Mouse (Mus musculus): ENCODE measurements around the gene Egfem1. TPM values are rescaled to one million over a fixed set of nuclear protein-coding genes. Genes with fewer than 3 reads are reported as not detected.

Gene Egfem1
- total and polyA plus RNA-seq, 2 experiments: 0.48 to 1.5 TPM

- Histone ChIP-seq H3K36me3 (ENCODE audit: control insufficient read depth, insufficient read depth, low read length) (no peaks in the 10 kb centered on the region), H3K4me3 (ENCODE audit: insufficient read depth, low read depth, low read length) (no peak overlapping the region), H3K4me1 (ENCODE audit: control insufficient read depth, insufficient read depth, low read length) (0 out of 2 replicates have a peak, but pooled peaks cover 2% of the 10 kb centered on the region), H3K79me2 (ENCODE audit: control insufficient read depth, insufficient read depth, low read length) (no peaks in the 10 kb centered on the region), H3K9ac (ENCODE audit: low read depth, low read length) (no peak overlapping the region), H3K27ac (replicated peaks; ENCODE audit: insufficient read depth, low read depth, low read length) (no peak overlapping the region), H3K27me3 (ENCODE audit: control insufficient read depth, insufficient read depth, low read length) (no peaks in the 10 kb centered on the region)
- TF ChIP-seq POLR2A (IDR thresholded peaks at IDR 0.05; ENCODE audit: extremely low read depth, insufficient read depth, low read length) (no peak), CTCF (IDR thresholded peaks at IDR 0.05; ENCODE audit: low read depth, low read length) (no peak)
- 86% methylated on average over 6 of the region's 6 CpGs for WGBS
- DNase-seq (ENCODE audit: extremely low read depth, low read depth, low spot score): no peak
These were observed 361.2 kb downstream of the Egfem1 start for GRCm38 (mm10) chr3:29443024-29443423.

GRCm38 (mm10) chr3:29444661-29445060 is 362.8 kb downstream of the Egfem1 start:
- no peak overlapping the region for H3K4me3 ChIP-seq (ENCODE audit: insufficient read depth, low read depth, low read length)
- no peak for TF ChIP-seq CTCF (IDR thresholded peaks at IDR 0.05; ENCODE audit: low read depth, low read length)
- no peak for TF ChIP-seq POLR2A (IDR thresholded peaks at IDR 0.05; ENCODE audit: extremely low read depth, insufficient read depth, low read length)
- 57% methylated on average over 5 of the region's 5 CpGs for WGBS
- DNase-seq (ENCODE audit: extremely low read depth, low read depth, low spot score): peak; percentile 13
- 0 out of 2 replicates have a peak, but pooled peaks cover 2% of the 10 kb centered on the region for H3K4me1 ChIP-seq (ENCODE audit: control insufficient read depth, insufficient read depth, low read length)
- H3K9ac ChIP-seq (ENCODE audit: low read depth, low read length): no peak overlapping the region
- H3K27ac ChIP-seq (replicated peaks; ENCODE audit: insufficient read depth, low read depth, low read length): no peak overlapping the region
- no peaks in the 10 kb centered on the region for H3K36me3 ChIP-seq (ENCODE audit: control insufficient read depth, insufficient read depth, low read length)
- no peaks in the 10 kb centered on the region for H3K27me3 ChIP-seq (ENCODE audit: control insufficient read depth, insufficient read depth, low read length)
- H3K79me2 ChIP-seq (ENCODE audit: control insufficient read depth, insufficient read depth, low read length): no peaks in the 10 kb centered on the region

- H3K9ac ChIP-seq (ENCODE audit: low read depth, low read length): no peak overlapping the region
- 59% methylated on average over 3 of the region's 3 CpGs for WGBS
These were observed 364.3 kb downstream of the Egfem1 start for GRCm38 (mm10) chr3:29446081-29446480.

GRCm38 (mm10) chr3:29448829-29449406 is 367.1 kb downstream of the Egfem1 start:
- Histone ChIP-seq H3K79me2 (ENCODE audit: control insufficient read depth, insufficient read depth, low read length) (no peaks in the 10 kb centered on the region), H3K27ac (replicated peaks; ENCODE audit: insufficient read depth, low read depth, low read length) (no peak overlapping the region), H3K27me3 (ENCODE audit: control insufficient read depth, insufficient read depth, low read length) (no peaks in the 10 kb centered on the region), H3K4me3 (ENCODE audit: insufficient read depth, low read depth, low read length) (no peak overlapping the region), H3K4me1 (ENCODE audit: control insufficient read depth, insufficient read depth, low read length) (0 out of 2 replicates have a peak, but pooled peaks cover 2% of the 10 kb centered on the region), H3K36me3 (ENCODE audit: control insufficient read depth, insufficient read depth, low read length) (no peaks in the 10 kb centered on the region), H3K9ac (ENCODE audit: low read depth, low read length) (no peak overlapping the region)
- no peak for DNase-seq (ENCODE audit: extremely low read depth, low read depth, low spot score)
- TF ChIP-seq POLR2A (IDR thresholded peaks at IDR 0.05; ENCODE audit: extremely low read depth, insufficient read depth, low read length) (no peak), CTCF (IDR thresholded peaks at IDR 0.05; ENCODE audit: low read depth, low read length) (no peak)
- WGBS: 78% methylated on average over 5 of the region's 5 CpGs

More at GRCm38 (mm10) chr3:29446081-29446480, 364.3 kb downstream of the Egfem1 start:
- no peaks in the 10 kb centered on the region for H3K79me2 ChIP-seq (ENCODE audit: control insufficient read depth, insufficient read depth, low read length)
- no peaks in the 10 kb centered on the region for H3K27me3 ChIP-seq (ENCODE audit: control insufficient read depth, insufficient read depth, low read length)
- peak; percentile 16 for DNase-seq (ENCODE audit: extremely low read depth, low read depth, low spot score)
- 0 out of 2 replicates have a peak, but pooled peaks cover 2% of the 10 kb centered on the region for H3K4me1 ChIP-seq (ENCODE audit: control insufficient read depth, insufficient read depth, low read length)
- H3K4me3 ChIP-seq (ENCODE audit: insufficient read depth, low read depth, low read length): no peak overlapping the region
- H3K36me3 ChIP-seq (ENCODE audit: control insufficient read depth, insufficient read depth, low read length): no peaks in the 10 kb centered on the region
- H3K27ac ChIP-seq (replicated peaks; ENCODE audit: insufficient read depth, low read depth, low read length): peak overlapping the region; percentile 16; the same call in 1 of the 2 replicates
- no peak for TF ChIP-seq CTCF (IDR thresholded peaks at IDR 0.05; ENCODE audit: low read depth, low read length)
- TF ChIP-seq POLR2A (IDR thresholded peaks at IDR 0.05; ENCODE audit: extremely low read depth, insufficient read depth, low read length): no peak

GRCm38 (mm10) chr3:29498211-29498610 is 416.4 kb downstream of the Egfem1 start:
- no peaks in the 10 kb centered on the region for H3K27me3 ChIP-seq (ENCODE audit: control insufficient read depth, insufficient read depth, low read length)
- H3K79me2 ChIP-seq (ENCODE audit: control insufficient read depth, insufficient read depth, low read length): no peaks in the 10 kb centered on the region
- 78% methylated on average over 2 of the region's 2 CpGs for WGBS
- no peak for DNase-seq (ENCODE audit: extremely low read depth, low read depth, low spot score)
- H3K4me1 ChIP-seq (ENCODE audit: control insufficient read depth, insufficient read depth, low read length): no peaks in the 10 kb centered on the region
- no peak overlapping the region for H3K4me3 ChIP-seq (ENCODE audit: insufficient read depth, low read depth, low read length)
- H3K27ac ChIP-seq (replicated peaks; ENCODE audit: insufficient read depth, low read depth, low read length): no peak overlapping the region
- TF ChIP-seq POLR2A (IDR thresholded peaks at IDR 0.05; ENCODE audit: extremely low read depth, insufficient read depth, low read length) (no peak), CTCF (IDR thresholded peaks at IDR 0.05; ENCODE audit: low read depth, low read length) (no peak)
- H3K9ac ChIP-seq (ENCODE audit: low read depth, low read length): no peak overlapping the region
- H3K36me3 ChIP-seq (ENCODE audit: control insufficient read depth, insufficient read depth, low read length): no peaks in the 10 kb centered on the region

GRCm38 (mm10) chr3:29499188-29499587 is 417.4 kb downstream of the Egfem1 start:
- no peak for TF ChIP-seq CTCF (IDR thresholded peaks at IDR 0.05; ENCODE audit: low read depth, low read length)
- 90% methylated on average over 6 of the region's 6 CpGs for WGBS
- Histone ChIP-seq H3K36me3 (ENCODE audit: control insufficient read depth, insufficient read depth, low read length) (no peaks in the 10 kb centered on the region), H3K9ac (ENCODE audit: low read depth, low read length) (no peak overlapping the region), H3K4me3 (ENCODE audit: insufficient read depth, low read depth, low read length) (no peak overlapping the region), H3K27ac (replicated peaks; ENCODE audit: insufficient read depth, low read depth, low read length) (no peak overlapping the region), H3K4me1 (ENCODE audit: control insufficient read depth, insufficient read depth, low read length) (no peaks in the 10 kb centered on the region), H3K79me2 (ENCODE audit: control insufficient read depth, insufficient read depth, low read length) (no peaks in the 10 kb centered on the region), H3K27me3 (ENCODE audit: control insufficient read depth, insufficient read depth, low read length) (no peaks in the 10 kb centered on the region)
- no peak for DNase-seq (ENCODE audit: extremely low read depth, low read depth, low spot score)

Measured in liver, adult 2 months (tissue).